Mouse (Mus musculus): ENCODE data around the gene Slc35f3.
"Not testable (repeated sequence)": the region's sequence is repeated elsewhere in the genome, so short reads cannot be mapped to it uniquely, and the experiment has no call there.

The Slc35f3 gene

GRCm38 (mm10) chr8:126339357-126339756, 41.0 kb downstream of the Slc35f3 start:
- DNase-seq: no peak

GRCm38 (mm10) chr8:126341200-126341599, 42.8 kb downstream of the Slc35f3 start:
- no peak for DNase-seq

- no peak for DNase-seq
Observed at GRCm38 (mm10) chr8:126343427-126343826, 45.1 kb downstream of the Slc35f3 start.

DNA sequence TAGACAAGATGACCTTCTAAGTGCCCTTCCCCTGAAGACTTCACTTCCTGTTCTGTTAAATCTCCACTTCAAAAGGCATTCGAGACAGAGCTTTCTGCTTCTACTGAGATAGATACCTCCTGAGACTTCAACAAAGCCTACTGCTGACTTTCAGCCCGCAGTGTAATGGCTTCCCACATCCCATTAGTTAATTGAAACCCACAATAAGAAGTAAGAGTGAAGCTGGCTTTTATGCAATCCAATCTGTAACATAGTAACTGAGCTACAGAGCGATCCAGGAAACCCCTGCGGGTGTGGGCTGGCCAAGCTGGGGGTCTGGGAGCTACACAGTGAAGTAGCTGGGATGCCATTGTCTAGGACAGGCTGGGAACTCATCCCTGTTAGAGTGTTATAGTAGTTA, 46.7 kb downstream of the Slc35f3 start:
- no peak for DNase-seq

- no peak for DNase-seq
Observed at GRCm38 (mm10) chr8:126353259-126353658, 54.9 kb downstream of the Slc35f3 start.

GRCm38 (mm10) chr8:126357946-126358345, 59.6 kb downstream of the Slc35f3 start:
- DNase-seq: no peak

GRCm38 (mm10) chr8:126359296-126359695, 60.9 kb downstream of the Slc35f3 start:
- DNase-seq: no peak

GRCm38 (mm10) chr8:126360106-126360505, 61.7 kb downstream of the Slc35f3 start:
- no peak for DNase-seq

DNA sequence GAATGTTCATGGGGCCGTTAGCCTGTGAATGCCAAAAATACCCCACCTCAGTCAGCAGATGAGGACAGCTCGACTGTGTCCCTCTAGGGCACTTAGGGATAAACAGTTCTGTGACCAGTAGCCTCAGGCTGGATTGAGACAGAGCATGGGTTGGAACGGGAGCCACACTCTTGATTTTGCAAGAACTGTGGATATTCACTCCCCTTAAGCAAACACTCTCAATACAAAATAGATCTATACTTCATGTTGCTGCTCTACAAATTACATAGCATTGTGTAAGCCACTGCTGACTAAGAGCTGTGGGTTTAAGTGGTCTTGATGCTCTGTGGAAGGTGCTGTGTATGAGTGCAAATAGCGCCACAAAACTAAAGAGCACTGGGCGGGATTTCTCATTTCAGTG, 62.3 kb downstream of the Slc35f3 start:
- no peak for DNase-seq

- DNase-seq: no peak
Observed at GRCm38 (mm10) chr8:126366251-126366650, 67.9 kb downstream of the Slc35f3 start.

- DNase-seq: no peak
Observed at GRCm38 (mm10) chr8:126368349-126369054, 70.1 kb downstream of the Slc35f3 start.

DNA sequence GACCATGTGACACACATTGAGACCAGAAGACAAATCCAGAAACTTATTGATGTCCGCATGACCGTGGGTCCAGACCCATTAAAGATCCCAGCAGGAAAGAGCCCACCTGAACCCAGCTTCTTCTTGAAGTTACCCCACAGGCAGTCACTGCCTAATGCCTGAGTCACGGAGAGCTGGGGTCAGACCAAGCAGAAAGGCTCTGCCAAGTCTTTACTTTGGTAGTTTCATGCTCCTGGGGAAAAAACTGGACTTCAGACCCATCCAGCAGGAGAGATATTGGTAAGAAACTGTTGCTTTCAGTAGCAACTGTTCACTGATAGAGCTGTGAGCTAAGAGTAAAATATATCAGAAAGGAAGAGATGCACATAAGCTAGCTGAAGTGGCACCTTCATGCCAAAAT, 73.5 kb downstream of the Slc35f3 start:
- DNase-seq: no peak

DNA sequence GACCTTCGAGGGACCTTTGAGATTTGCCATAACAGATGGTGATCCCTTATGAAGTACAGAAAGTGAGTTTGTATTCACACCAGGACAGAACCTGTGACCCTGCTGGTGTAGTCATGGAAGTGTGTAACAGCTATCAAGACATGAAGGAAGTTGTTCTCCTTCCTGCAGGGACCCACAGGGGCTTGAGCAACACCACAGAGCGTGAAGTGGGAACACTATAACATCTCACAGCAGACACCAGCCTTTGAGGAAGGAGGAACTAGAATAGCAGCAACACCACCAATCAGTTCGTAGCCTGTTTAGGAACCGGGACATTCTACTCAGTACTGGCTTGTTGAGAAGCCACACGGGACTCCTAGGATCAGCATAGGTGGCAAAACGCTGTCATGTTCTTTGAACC, 81.2 kb downstream of the Slc35f3 start:
- DNase-seq: no peak

DNA sequence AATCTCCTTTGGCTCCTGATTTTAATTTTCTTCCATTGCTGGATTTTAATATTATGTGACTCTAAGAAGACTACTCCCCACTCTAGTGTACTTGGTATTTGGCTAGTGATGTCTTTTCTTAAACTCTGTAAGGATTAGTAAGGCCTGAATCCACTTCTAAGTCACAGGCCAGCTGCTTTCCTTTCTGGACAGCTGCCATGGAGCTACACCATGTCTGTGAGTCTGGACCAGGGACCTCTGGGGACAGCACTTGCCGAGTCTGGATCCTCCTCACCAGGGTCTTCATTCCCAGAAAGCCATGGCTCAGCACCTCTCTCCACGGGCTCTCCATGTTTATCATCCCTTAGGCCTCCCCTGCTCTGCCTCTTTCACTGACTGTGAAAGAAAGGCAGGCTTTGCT, 81.8 kb downstream of the Slc35f3 start:
- DNase-seq: no peak

GRCm38 (mm10) chr8:126381299-126381698, 82.9 kb downstream of the Slc35f3 start:
- DNase-seq: no peak

DNA sequence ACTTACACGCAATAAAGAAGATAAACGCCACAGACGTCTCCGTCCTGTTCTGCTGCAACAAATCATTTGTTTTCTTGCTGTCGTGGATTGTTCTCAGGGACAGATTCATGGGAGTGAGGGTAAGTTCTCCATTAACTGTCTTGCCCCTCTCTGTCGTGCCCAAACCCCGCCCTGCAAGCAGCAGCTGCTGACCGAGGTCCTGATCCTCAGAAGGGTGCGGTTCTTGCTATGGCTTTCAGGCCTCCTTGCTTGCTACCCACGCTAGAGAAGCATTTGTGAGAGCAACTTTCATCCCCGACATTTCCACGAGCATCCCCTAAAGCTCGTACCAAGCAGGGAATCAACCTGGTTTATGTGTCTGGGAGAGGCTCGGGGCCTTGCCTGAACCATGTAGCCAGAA, 83.9 kb downstream of the Slc35f3 start:
- DNase-seq: no peak

DNA sequence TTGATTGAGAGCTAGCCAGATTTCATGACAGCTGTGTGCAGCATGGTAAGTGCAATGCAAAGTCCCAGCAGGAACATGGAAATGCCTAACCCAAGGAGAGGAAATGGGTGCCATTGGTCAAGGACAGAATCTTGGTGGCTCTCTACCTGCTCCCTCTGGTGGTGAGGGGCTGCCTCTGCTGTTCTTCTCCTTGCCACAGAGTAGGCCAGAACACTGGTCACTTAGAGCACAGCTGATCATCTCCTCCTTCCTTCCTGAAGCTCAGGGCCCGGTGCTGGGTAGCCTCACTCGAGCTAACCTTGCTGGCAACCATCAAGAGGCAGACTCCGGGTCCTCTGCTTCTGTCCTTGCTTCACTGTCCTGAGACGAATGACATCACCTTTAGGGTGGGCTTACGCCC, 84.4 kb downstream of the Slc35f3 start:
- DNase-seq: peak; percentile 8

DNA sequence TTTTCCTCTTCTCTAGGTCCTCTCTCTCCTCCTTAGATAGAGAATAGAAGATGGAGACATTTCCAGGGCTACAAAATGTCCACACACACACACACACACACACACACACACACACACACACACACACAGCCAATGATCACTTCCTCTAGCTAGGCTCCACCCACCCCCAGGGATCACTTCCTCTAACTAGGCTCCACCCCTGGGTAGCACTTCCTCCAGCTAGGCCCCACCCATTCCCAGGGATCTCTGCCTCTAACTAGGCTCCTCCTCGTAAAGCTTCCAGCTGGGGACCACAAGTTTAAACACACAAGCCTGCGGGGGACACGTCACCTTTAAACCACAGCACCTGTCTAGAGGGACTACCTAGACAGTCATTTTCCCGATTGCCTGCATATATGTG, 89.2 kb downstream of the Slc35f3 start:
- DNase-seq: no peak

DNA sequence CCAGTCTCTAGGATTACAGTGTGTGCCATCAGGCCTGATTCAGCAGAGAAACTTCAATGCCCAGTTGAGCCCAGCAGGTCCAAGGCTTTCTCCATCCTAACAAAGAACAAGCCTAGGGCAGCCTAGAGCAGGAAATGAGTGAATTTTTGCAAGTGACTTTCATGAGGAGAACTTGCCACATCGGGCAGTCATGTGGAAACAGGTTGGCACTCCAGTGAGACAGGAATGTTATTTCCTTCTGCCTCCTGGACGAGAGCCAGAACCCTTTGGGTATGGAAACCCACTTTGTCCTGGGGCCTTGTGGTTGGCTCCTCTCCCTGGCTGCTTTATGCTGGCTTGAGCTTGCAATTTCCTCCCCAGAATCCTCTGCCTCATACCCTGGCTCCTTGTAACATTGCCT, 93.2 kb downstream of the Slc35f3 start:
- no peak for DNase-seq

DNA sequence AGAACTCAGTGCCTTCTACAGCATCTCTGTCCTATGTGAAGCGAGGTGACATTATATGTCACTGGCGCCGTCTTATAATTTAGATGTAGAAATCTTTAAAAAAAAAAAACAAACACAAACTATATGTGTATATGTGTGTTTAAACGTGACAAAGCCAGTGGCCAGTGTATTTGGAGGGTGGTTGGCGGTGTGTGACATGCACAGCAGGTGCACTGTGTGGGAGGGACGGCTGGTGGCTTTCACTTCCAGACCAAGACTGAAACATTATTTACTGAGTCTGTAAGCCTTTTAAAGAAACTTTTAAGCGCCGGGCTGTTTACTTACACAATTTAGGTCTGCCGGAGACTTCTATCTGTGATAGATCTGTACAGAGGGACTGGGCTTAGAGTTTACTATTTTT, 97.0 kb downstream of the Slc35f3 start:
- no peak for DNase-seq

DNA sequence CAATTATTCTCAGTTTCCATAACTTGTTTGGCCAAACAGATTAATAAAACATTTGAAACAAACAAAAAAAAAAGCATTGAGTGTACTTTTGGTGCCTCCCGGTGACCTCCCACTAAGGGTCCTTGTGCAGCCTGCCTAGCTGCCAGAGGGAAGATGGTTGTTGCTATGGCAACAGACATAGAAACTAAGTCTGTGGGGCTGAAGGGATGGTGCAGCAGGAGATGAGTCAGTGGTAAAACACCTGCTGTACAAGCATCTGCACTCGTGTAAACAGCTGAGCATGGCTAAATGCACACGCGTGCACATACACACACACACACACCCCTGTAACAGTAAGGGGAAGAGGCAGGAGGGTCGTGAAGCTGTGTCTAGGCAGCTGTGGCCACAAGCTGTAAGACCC, 97.6 kb downstream of the Slc35f3 start:
- DNase-seq: no peak

GRCm38 (mm10) chr8:126398349-126398748, 100.0 kb downstream of the Slc35f3 start:
- DNase-seq: no peak

- DNase-seq: not testable (repeated sequence)
Observed at GRCm38 (mm10) chr8:126404550-126404949, 106.2 kb downstream of the Slc35f3 start.

GRCm38 (mm10) chr8:126405030-126405429, 106.7 kb downstream of the Slc35f3 start:
- DNase-seq: no peak

- DNase-seq: no peak
Observed at GRCm38 (mm10) chr8:126420834-126421233, 122.5 kb downstream of the Slc35f3 start.
